Mouse (Mus musculus) urinary bladder, postnatal 10 days (tissue): Measurements from ENCODE around the gene Dnajb2.

Experiments used
- DNase-seq: peaks from one replicate; pipeline ENCODE4 v3.0.0; 2022; ENCODE audit warnings: low spot score

Gene Dnajb2

GRCm38 (mm10) chr1:75251112-75251970 lies 15.1 kb downstream of the Dnajb2 start:
- peak; percentile 49 for DNase-seq

GRCm38 (mm10) chr1:75252308-75252707 lies 16.1 kb downstream of the Dnajb2 start:
- no peak for DNase-seq

- DNase-seq, result no peak
Observed at GRCm38 (mm10) chr1:75253029-75253428, 16.8 kb downstream of the Dnajb2 start.

GRCm38 (mm10) chr1:75253849-75254624 lies 17.8 kb downstream of the Dnajb2 start:
- peak; percentile 61 for DNase-seq

- DNase-seq, result no peak
Observed at GRCm38 (mm10) chr1:75254625-75255013, 18.4 kb downstream of the Dnajb2 start.

GRCm38 (mm10) chr1:75255516-75256046 lies 19.4 kb downstream of the Dnajb2 start:
- no peak for DNase-seq

- no peak for DNase-seq
Observed at GRCm38 (mm10) chr1:75261278-75261677, 25.1 kb downstream of the Dnajb2 start.

GRCm38 (mm10) chr1:75262969-75263951 lies 27.1 kb downstream of the Dnajb2 start:
- DNase-seq, result no peak

GRCm38 (mm10) chr1:75264091-75264880 lies 28.1 kb downstream of the Dnajb2 start, which contains the start of gene Ptprn:
Gene Ptprn, minus strand, starts transcription at chr1:75264502.
- DNase-seq, result no peak

GRCm38 (mm10) chr1:75277195-75278188 lies 41.3 kb downstream of the Dnajb2 start:
- no peak for DNase-seq

GRCm38 (mm10) chr1:75278228-75278627 lies 42.0 kb downstream of the Dnajb2 start, which contains the start of gene Resp18:
Gene Resp18, minus strand, starts transcription at chr1:75278415.
- DNase-seq, result no peak

- DNase-seq, result no peak
Observed at GRCm38 (mm10) chr1:75283017-75283416, 46.8 kb downstream of the Dnajb2 start.

- DNase-seq, result no peak
Observed at GRCm38 (mm10) chr1:75284911-75285310, 48.7 kb downstream of the Dnajb2 start.

GRCm38 (mm10) chr1:75289376-75289775 lies 53.2 kb downstream of the Dnajb2 start:
- no peak for DNase-seq

- no peak for DNase-seq
Observed at GRCm38 (mm10) chr1:75289888-75290431, 53.8 kb downstream of the Dnajb2 start.

GRCm38 (mm10) chr1:75290582-75290981 lies 54.4 kb downstream of the Dnajb2 start:
- DNase-seq, result no peak

- DNase-seq, result no peak
Observed at GRCm38 (mm10) chr1:75291321-75291720, 55.1 kb downstream of the Dnajb2 start.

- no peak for DNase-seq
Observed at GRCm38 (mm10) chr1:75292476-75293330, 56.5 kb downstream of the Dnajb2 start.
